Mouse (Mus musculus): ENCODE data around the gene Rab15. TPM values are rescaled to one million over a fixed set of nuclear protein-coding genes. Genes with fewer than 3 reads are reported as not detected.
"Not testable (repeated sequence)": the region's sequence is repeated elsewhere in the genome, so short reads cannot be mapped to it uniquely, and the experiment has no call there.

Gene Rab15
- polyA plus RNA-seq (2015; fragmentation: Nextera tagmentation; extraction: Ambion mirVana): 47.0 and 50.2 TPM in 2 replicates

GRCm38 (mm10) chr12:76822651-76823041, at the start of gene Rab15:
Gene Rab15, minus strand, starts transcription at chr12:76822908.
- peak; percentile 59 for ATAC-seq (replicated peaks)
- Histone ChIP-seq H3K4me1 (peaks cover 38% of the 10 kb centered on the region), H3K27me3 (replicated peaks) (peaks cover 6% of the 10 kb centered on the region; the same call in 1 of the 2 replicates), H3K36me3 (replicated peaks) (no peaks in the 10 kb centered on the region), H3K9me3 (no peaks in the 10 kb centered on the region), H3K9ac (peak within 1 kb of the TSS; percentile 90), H3K4me3 (peak within 1 kb of the TSS; percentile 83), H3K4me2 (peak within 1 kb of the TSS; percentile 78), H3K27ac (peak within 1 kb of the TSS; percentile 87)
- WGBS: 3% methylated on average over 17 of the region's 17 CpGs

DNA sequence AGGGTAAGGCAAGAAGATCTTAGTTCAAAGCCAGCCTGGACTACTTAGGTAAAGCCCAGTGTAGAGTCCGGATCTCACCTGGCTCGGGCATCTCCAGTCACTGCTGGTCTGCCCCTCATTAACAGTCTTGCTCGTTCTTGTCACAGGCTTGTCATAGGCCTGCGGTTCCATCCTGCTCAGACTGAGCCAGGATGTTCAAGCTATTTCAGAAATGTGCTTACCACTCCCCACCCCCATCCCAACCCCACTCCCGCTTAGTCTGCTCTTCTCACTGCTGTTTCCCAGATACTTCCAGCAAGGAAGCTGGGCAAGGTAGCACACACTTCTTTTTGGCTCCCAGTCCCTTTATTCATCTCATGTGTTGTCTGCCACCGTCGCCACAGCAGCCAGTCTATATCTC, 46.9 kb upstream of the Rab15 start:
- Histone ChIP-seq H3K4me3 (no peak overlapping the region), H3K9ac (no peak overlapping the region), H3K4me2 (no peak overlapping the region), H3K27me3 (replicated peaks) (no peaks in the 10 kb centered on the region), H3K36me3 (replicated peaks) (no peaks in the 10 kb centered on the region), H3K4me1 (no peaks in the 10 kb centered on the region), H3K9me3 (no peaks in the 10 kb centered on the region), H3K27ac (no peak overlapping the region)
- WGBS: 90% methylated on average over 7 of the region's 7 CpGs
- no peak for ATAC-seq (replicated peaks)

DNA sequence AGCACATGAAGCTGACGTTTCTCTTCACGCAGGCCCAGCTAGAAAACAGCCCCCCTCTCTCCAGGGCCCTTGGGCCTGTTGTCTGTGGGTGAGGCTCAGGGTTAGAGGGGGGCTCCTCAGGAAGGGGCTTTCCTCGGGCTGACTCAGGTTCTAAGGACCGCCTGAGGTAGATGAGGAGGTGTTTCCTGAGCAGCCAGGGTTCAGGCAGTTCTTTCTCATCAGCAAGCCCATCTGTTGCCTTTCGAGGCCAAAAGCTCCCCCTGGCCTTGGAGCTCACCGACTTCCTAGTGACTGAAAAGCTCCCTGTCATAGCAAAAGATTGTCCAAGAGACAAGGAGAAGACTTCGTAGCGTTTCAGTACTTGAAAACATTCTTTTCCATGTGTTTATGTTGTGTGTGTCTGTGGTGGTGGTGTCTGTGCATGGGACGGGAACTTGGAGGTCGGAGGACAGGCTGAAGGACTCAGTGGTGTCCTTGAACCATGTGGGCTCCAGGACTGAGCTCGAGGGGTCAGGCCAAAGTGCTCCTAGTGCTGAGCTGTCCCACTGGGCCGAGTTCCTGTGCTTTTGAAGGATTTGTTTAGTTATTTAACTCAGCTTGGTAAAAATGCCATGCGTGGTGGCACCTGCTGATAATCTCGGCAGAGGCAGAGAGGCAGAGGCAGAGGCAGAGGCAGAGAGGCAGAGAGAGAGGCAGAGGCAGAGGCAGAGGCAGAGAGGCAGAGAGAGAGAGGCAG, 45.9 kb upstream of the Rab15 start:
- no peaks in the 10 kb centered on the region for H3K9me3 ChIP-seq
- no peak overlapping the region for H3K9ac ChIP-seq
- no peak overlapping the region for H3K4me3 ChIP-seq
- WGBS: 74% methylated on average over 14 of the region's 14 CpGs
- H3K4me2 ChIP-seq: no peak overlapping the region
- no peaks in the 10 kb centered on the region for H3K36me3 ChIP-seq (replicated peaks)
- no peak for ATAC-seq (replicated peaks)
- no peaks in the 10 kb centered on the region for H3K27me3 ChIP-seq (replicated peaks)
- no peak overlapping the region for H3K27ac ChIP-seq
- no peaks in the 10 kb centered on the region for H3K4me1 ChIP-seq

DNA sequence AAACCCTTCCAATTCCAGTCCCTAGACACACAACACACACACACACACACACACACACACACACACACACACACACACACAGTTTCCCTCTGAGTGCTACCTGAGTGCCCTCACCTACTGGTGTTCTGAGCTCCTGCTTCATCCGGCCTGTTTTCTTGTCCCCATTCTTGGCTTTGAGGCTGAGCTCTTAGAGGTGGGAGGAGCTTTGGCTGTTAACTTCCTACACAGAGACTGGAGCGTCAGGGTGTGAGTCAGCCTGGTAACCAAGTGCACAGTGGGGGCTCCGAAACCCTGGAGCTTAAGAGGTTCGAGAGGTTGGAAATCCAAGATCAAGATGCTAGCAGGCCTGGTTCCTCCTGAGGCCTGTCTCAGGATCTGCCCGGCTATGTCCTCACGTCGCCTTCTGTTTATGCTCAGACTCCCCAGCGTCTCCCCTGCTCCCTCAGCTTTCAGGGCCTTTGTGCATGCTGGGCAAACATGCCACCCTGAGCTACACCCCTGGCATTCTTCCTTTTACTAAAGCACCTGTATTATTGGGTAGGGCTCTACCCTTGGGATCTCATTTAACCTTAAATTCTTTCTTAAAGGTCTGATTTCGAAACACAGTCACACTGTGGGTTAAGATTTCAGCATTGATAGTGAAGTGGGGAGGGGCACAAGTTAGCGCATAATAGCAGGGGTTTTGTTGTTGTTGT, 45.0 kb upstream of the Rab15 start:
- H3K27ac ChIP-seq: no peak overlapping the region
- H3K27me3 ChIP-seq (replicated peaks): no peaks in the 10 kb centered on the region
- no peak overlapping the region for H3K4me3 ChIP-seq
- no peak for ATAC-seq (replicated peaks)
- no peak overlapping the region for H3K9ac ChIP-seq
- H3K36me3 ChIP-seq (replicated peaks): no peaks in the 10 kb centered on the region
- H3K4me2 ChIP-seq: no peak overlapping the region
- H3K9me3 ChIP-seq: no peaks in the 10 kb centered on the region
- H3K4me1 ChIP-seq: no peaks in the 10 kb centered on the region
- 55% methylated on average over 10 of the region's 10 CpGs for WGBS

- Histone ChIP-seq H3K4me2 (no peak overlapping the region), H3K27me3 (replicated peaks) (no peaks in the 10 kb centered on the region), H3K4me1 (no peaks in the 10 kb centered on the region), H3K4me3 (no peak overlapping the region), H3K36me3 (replicated peaks) (no peaks in the 10 kb centered on the region), H3K9me3 (no peaks in the 10 kb centered on the region), H3K27ac (no peak overlapping the region), H3K9ac (no peak overlapping the region)
- WGBS: 86% methylated on average over 13 of the region's 13 CpGs
- no peak for ATAC-seq (replicated peaks)
Observed at GRCm38 (mm10) chr12:76865266-76865665, 42.6 kb upstream of the Rab15 start.

DNA sequence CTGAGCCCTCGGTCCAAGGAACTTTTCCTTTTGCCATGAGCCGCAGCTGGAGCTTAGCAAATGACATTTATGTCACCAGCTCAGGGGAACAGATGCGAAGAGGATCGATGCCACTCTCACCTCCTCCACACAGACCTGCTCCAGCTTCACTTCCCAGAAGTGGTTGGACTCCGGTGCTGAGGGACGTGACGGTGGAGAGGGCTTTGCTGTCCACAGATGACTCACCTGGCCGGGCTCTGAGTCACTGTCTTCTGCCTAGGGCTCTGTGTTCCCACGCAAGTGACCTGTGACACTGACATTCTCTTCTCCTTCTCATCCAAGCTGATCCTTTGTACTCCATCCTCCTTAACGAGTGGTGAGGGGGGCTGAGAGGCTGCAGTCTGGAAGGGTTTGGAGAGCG, 40.9 kb upstream of the Rab15 start:
- H3K4me2 ChIP-seq: no peak overlapping the region
- H3K4me3 ChIP-seq: no peak overlapping the region
- H3K27me3 ChIP-seq (replicated peaks): no peaks in the 10 kb centered on the region
- H3K4me1 ChIP-seq: no peaks in the 10 kb centered on the region
- no peaks in the 10 kb centered on the region for H3K36me3 ChIP-seq (replicated peaks)
- no peak overlapping the region for H3K27ac ChIP-seq
- H3K9me3 ChIP-seq: no peaks in the 10 kb centered on the region
- 82% methylated on average over 11 of the region's 11 CpGs for WGBS
- H3K9ac ChIP-seq: no peak overlapping the region
- no peak for ATAC-seq (replicated peaks)

DNA sequence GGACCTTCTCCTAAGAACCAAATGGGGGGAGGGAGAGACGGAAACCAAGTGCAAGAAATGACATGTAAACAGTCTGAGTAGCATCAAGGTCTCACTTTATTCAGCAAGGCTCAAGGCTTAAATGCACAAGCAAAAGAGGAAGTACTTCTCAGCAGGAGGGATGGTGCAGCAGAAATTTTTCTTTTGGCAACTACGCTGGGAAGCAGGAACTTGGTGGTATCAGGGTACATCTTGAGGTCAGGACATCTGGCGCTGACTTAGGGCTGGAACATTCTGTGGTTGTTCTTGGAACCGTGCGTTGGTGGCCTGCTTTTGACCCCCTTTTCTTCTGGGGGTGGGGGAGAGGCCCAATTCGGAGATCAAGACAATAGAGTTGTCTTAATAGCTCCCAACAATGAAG, 36.1 kb upstream of the Rab15 start:
- not testable (repeated sequence) for H3K9me3 ChIP-seq; H3K36me3 ChIP-seq (replicated peaks); H3K4me1 ChIP-seq; H3K27me3 ChIP-seq (replicated peaks); H3K4me3 ChIP-seq; H3K27ac ChIP-seq; H3K4me2 ChIP-seq; H3K9ac ChIP-seq; ATAC-seq (replicated peaks)
- WGBS: 94% methylated on average over 6 of the region's 6 CpGs

GRCm38 (mm10) chr12:76857087-76857486, 34.4 kb upstream of the Rab15 start:
- Histone ChIP-seq H3K4me3 (no peak overlapping the region), H3K27me3 (replicated peaks) (no peaks in the 10 kb centered on the region), H3K4me2 (no peak overlapping the region), H3K36me3 (replicated peaks) (no peaks in the 10 kb centered on the region), H3K27ac (no peak overlapping the region), H3K4me1 (no peaks in the 10 kb centered on the region), H3K9ac (no peak overlapping the region), H3K9me3 (no peaks in the 10 kb centered on the region)
- WGBS: 90% methylated on average over 10 of the region's 10 CpGs
- no peak for ATAC-seq (replicated peaks)

- Histone ChIP-seq H3K9ac (no peak overlapping the region), H3K9me3 (no peaks in the 10 kb centered on the region), H3K27ac (no peak overlapping the region), H3K27me3 (replicated peaks) (no peaks in the 10 kb centered on the region), H3K4me3 (no peak overlapping the region), H3K36me3 (replicated peaks) (no peaks in the 10 kb centered on the region), H3K4me2 (no peak overlapping the region), H3K4me1 (no peaks in the 10 kb centered on the region)
- WGBS: 88% methylated on average over 1 of the region's 1 CpGs
- ATAC-seq (replicated peaks): no peak
Observed at GRCm38 (mm10) chr12:76853378-76854142, 30.9 kb upstream of the Rab15 start.

DNA sequence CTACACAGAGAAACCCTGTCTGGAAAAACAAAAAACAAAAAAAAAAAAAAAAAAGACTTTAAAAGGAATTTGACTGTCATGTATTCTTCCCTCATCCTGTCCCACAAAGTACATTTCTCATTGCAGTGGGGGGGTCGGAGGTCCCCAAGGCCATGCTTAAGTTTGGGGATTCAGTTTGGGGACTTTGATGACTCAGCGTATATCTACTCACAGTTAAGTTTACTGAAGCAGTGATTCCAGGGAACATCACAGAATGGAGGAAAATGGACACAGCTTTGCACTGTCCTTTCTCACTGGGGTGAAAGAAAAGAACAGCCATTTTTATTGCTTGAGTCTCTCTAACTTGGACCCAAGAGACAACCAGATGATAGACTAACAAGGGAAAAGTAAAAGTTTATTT, 29.7 kb upstream of the Rab15 start:
- no peaks in the 10 kb centered on the region for H3K4me1 ChIP-seq
- no peak for ATAC-seq (replicated peaks)

DNA sequence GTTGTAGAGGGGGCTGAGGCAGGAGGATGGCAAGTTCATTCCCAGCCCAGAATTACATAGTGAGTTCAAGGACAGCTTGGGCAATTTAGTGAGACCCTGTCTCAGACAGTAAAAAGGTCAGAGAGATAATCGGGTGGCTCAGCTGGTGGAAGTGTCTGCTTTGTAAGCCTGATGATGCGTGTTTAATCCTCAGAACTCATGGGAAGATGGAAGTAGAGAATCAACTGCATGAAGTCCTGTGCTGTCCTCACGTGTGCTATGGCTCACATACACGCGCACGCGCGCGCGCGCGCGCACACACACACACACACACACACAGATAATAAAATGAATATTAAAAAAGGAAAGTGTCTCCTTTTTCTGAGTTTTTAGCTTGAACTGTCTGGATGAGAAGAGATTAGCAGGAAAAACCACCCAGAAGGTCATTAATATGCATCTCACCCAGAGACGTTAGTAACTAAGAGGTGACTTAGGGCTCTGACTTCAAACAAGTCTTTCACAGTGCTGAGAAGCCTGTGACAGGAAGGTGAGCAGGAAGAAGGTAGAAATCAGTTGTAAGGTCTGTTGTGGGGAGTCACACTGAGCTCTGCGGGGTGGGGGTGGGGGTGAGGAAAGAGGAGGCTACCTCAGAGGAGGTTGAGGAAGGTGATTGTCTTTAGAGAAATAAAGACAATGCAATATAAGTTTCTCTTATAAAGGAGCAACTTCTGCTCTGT, 21.8 kb upstream of the Rab15 start:
- no peak overlapping the region for H3K4me3 ChIP-seq
- 86% methylated on average over 15 of the region's 15 CpGs for WGBS
- ATAC-seq (replicated peaks): no peak
- H3K27me3 ChIP-seq (replicated peaks): no peaks in the 10 kb centered on the region
- no peak overlapping the region for H3K4me2 ChIP-seq
- no peak overlapping the region for H3K27ac ChIP-seq
- no peaks in the 10 kb centered on the region for H3K4me1 ChIP-seq
- no peaks in the 10 kb centered on the region for H3K36me3 ChIP-seq (replicated peaks)
- H3K9me3 ChIP-seq: no peaks in the 10 kb centered on the region
- no peak overlapping the region for H3K9ac ChIP-seq

More for the DNA sequence above, 29.7 kb upstream of the Rab15 start:
- Histone ChIP-seq H3K9ac (no peak overlapping the region), H3K27me3 (replicated peaks) (no peaks in the 10 kb centered on the region), H3K4me2 (no peak overlapping the region), H3K27ac (no peak overlapping the region), H3K36me3 (replicated peaks) (no peaks in the 10 kb centered on the region), H3K4me3 (no peak overlapping the region), H3K9me3 (no peaks in the 10 kb centered on the region)
- 94% methylated on average over 2 of the region's 2 CpGs for WGBS

- Histone ChIP-seq H3K27ac (no peak overlapping the region), H3K4me3 (no peak overlapping the region), H3K27me3 (replicated peaks) (no peaks in the 10 kb centered on the region), H3K4me1 (peaks cover 16% of the 10 kb centered on the region), H3K36me3 (replicated peaks) (no peaks in the 10 kb centered on the region), H3K4me2 (no peak overlapping the region), H3K9ac (no peak overlapping the region), H3K9me3 (no peaks in the 10 kb centered on the region)
- 82% methylated on average over 6 of the region's 6 CpGs for WGBS
- ATAC-seq (replicated peaks): no peak
Observed at GRCm38 (mm10) chr12:76840081-76840480, 17.4 kb upstream of the Rab15 start.

Measured in midbrain, embryonic 15.5 days (tissue).